16 mouse cellular contexts compared by ENCODE assay signal in the genomic region with DNA sequence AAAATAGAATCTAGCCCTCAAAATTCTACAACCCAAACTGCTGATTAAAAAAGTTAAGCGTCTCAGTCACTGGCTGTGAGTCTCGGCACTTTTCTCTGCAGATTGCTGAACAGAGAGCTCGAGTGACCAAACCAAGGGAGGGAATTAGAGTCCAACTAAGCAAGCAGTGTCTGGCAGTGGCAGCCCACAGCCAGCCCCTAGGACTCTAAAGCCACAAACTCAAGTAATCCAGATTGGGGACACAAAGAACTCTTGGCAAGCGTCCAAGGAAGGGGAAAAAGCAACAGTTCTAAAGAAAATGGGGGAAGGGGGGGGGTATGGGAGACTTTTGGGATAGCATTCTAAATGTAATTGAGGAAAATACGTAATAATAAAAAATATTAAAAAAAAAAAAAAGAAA. TPM values are rescaled to one million over a fixed set of nuclear protein-coding genes. Genes with fewer than 3 reads are reported as not detected.
A peak's percentile ranks its signal among the peaks of the same experiment; 100 is the strongest.
DNase-seq lines count a peak whose midpoint lies in the region; ATAC-seq and TF ChIP-seq lines count a peak whose summit lies in the region.
"Had no signal": no experiment of that assay in that cellular context is flagged by ENCODE, and none has a peak within 500 bp of the region (broad histone marks: within the 10 kb centered on the region; RNA-seq: fewer than 3 reads in every experiment).

No protein-coding gene starts in this region.

- ATAC-seq in heart, embryonic 14.5 days (ENCODE audit: insufficient number of reproducible peaks, insufficient read depth, low FRiP score, low read depth) = no peak
- ATAC-seq in midbrain, embryonic 12.5 days (ENCODE audit: low FRiP score, low read depth) = 0 out of 2 replicates have a peak, but pooled peaks have one; percentile 47
- no peak for ATAC-seq in forebrain, postnatal 0 days
- ATAC-seq in midbrain, postnatal 0 days (ENCODE audit: low FRiP score) = no peak
- ATAC-seq: CD4-positive, CD25-positive, alpha-beta regulatory T cell, adult 4 months; inflammation-experienced regulatory T-cells, adult 6 months; liver, embryonic 12.5 days had no signal

- no peaks in the 10 kb centered on the region for H3K9me3 ChIP-seq in heart, embryonic 14.5 days (ENCODE audit: control insufficient read depth, low read length)
- no peaks in the 10 kb centered on the region for H3K9me3 ChIP-seq in midbrain, embryonic 12.5 days
- H3K9me3 ChIP-seq in midbrain, embryonic 10.5 days (replicated peaks) = no peaks in the 10 kb centered on the region
- no peaks in the 10 kb centered on the region for H3K9me3 ChIP-seq in forebrain, postnatal 0 days (ENCODE audit: low read length)
- no peaks in the 10 kb centered on the region for H3K9me3 ChIP-seq in midbrain, postnatal 0 days (ENCODE audit: low read length)
- H3K9me3 ChIP-seq: liver, embryonic 12.5 days; megakaryocyte, embryonic 14.5 days had no signal

- peaks cover 23 to 60% of the 10 kb centered on the region in 2 experiments for H3K4me1 ChIP-seq in heart, embryonic 14.5 days (ENCODE audit: control insufficient read depth in 2 of 2, insufficient read depth in 2 of 2, low read length in 2 of 2)
- no peaks in the 10 kb centered on the region; the same call in 1 of the 2 replicates for H3K4me1 ChIP-seq in midbrain, embryonic 12.5 days
- no peaks in the 10 kb centered on the region for H3K4me1 ChIP-seq in midbrain, embryonic 10.5 days
- H3K4me1 ChIP-seq in forebrain, postnatal 0 days (ENCODE audit: insufficient read depth) = no peaks in the 10 kb centered on the region
- H3K4me1 ChIP-seq in midbrain, postnatal 0 days (ENCODE audit: insufficient read depth, low read length) = no peaks in the 10 kb centered on the region
- H3K4me1 ChIP-seq: liver, embryonic 12.5 days; megakaryocyte, embryonic 14.5 days had no signal

- DNase-seq in heart, adult 11 months = no peak
- DNase-seq in midbrain, embryonic 10.5 days (ENCODE audit: low spot score) = no peak
- DNase-seq in forebrain, postnatal 0 days = peak; percentile 38
- peak; percentile 64 for DNase-seq in midbrain, postnatal 0 days (ENCODE audit: low spot score)
- DNase-seq in urinary bladder, adult 2 months (ENCODE audit: low spot score) = no peak
- DNase-seq: adrenal gland, postnatal 10 days; cerebellum, adult 2 months; layer of hippocampus, postnatal 36 days; thymus, adult 2 months had no signal

- TF ChIP-seq CTCF in forebrain, postnatal 0 days (IDR thresholded peaks at IDR 0.05; ENCODE audit: low read depth) = no peak
- TF ChIP-seq CTCF in midbrain, postnatal 0 days (IDR thresholded peaks at IDR 0.05) = no peak

- no peak overlapping the region for H3K9ac ChIP-seq in heart, embryonic 14.5 days (ENCODE audit: low read length)
- H3K9ac ChIP-seq in midbrain, embryonic 12.5 days (replicated peaks) = no peak overlapping the region
- no peak overlapping the region for H3K9ac ChIP-seq in forebrain, postnatal 0 days
- no peak overlapping the region for H3K9ac ChIP-seq in midbrain, postnatal 0 days (replicated peaks; ENCODE audit: low read length, poor library complexity, severe bottlenecking)
- H3K9ac ChIP-seq: liver, embryonic 12.5 days had no signal

- H3K27me3 ChIP-seq in heart, embryonic 14.5 days (ENCODE audit: control insufficient read depth, insufficient read depth, low read length) = no peaks in the 10 kb centered on the region
- no peaks in the 10 kb centered on the region for H3K27me3 ChIP-seq in midbrain, embryonic 12.5 days
- H3K27me3 ChIP-seq in midbrain, embryonic 10.5 days (ENCODE audit: low read depth, poor library complexity, severe bottlenecking) = no peaks in the 10 kb centered on the region
- no peaks in the 10 kb centered on the region for H3K27me3 ChIP-seq in forebrain, postnatal 0 days (ENCODE audit: insufficient read depth, low read length)
- no peaks in the 10 kb centered on the region for H3K27me3 ChIP-seq in midbrain, postnatal 0 days (ENCODE audit: insufficient read depth, low read length)

- H3K36me3 ChIP-seq in heart, embryonic 14.5 days (ENCODE audit: control insufficient read depth, insufficient read depth, low read length) = peaks cover 35% of the 10 kb centered on the region
- H3K36me3 ChIP-seq in midbrain, embryonic 12.5 days = peaks cover 17% of the 10 kb centered on the region; the same call in 1 of the 2 replicates
- peaks cover 95% of the 10 kb centered on the region for H3K36me3 ChIP-seq in midbrain, embryonic 10.5 days
- H3K36me3 ChIP-seq in forebrain, postnatal 0 days (ENCODE audit: insufficient read depth) = no peaks in the 10 kb centered on the region
- H3K36me3 ChIP-seq in midbrain, postnatal 0 days (ENCODE audit: insufficient read depth, low read length) = no peaks in the 10 kb centered on the region
- H3K36me3 ChIP-seq: liver, embryonic 12.5 days had no signal

- H3K4me3 ChIP-seq in heart, embryonic 14.5 days (ENCODE audit: control insufficient read depth in 1 of 2, insufficient read depth in 1 of 2, low read depth in 1 of 2, low read length in 2 of 2) = no peak overlapping the region
- H3K4me3 ChIP-seq in midbrain, embryonic 12.5 days = no peak overlapping the region
- no peak overlapping the region for H3K4me3 ChIP-seq in midbrain, embryonic 10.5 days
- H3K4me3 ChIP-seq in forebrain, postnatal 0 days (ENCODE audit: low read depth, low read length) = no peak overlapping the region
- no peak overlapping the region for H3K4me3 ChIP-seq in midbrain, postnatal 0 days (ENCODE audit: low read depth, low read length)
- H3K4me3 ChIP-seq: liver, embryonic 12.5 days; megakaryocyte, embryonic 14.5 days had no signal

- H3K27ac ChIP-seq in heart, embryonic 14.5 days (replicated peaks in 1 of 2; ENCODE audit: control insufficient read depth in 1 of 2, insufficient read depth in 1 of 2, low read depth in 2 of 2, low read length in 2 of 2) = peak overlapping the region in 1 of 2 experiments; percentile 55; a peak in 2 of 4 replicates
- H3K27ac ChIP-seq in midbrain, embryonic 12.5 days (replicated peaks) = no peak overlapping the region
- H3K27ac ChIP-seq in midbrain, embryonic 10.5 days (replicated peaks) = no peak overlapping the region
- no peak overlapping the region for H3K27ac ChIP-seq in forebrain, postnatal 0 days (ENCODE audit: low read depth, low read length)
- no peak overlapping the region for H3K27ac ChIP-seq in midbrain, postnatal 0 days (ENCODE audit: low read depth, low read length)
- H3K27ac ChIP-seq: liver, embryonic 12.5 days had no signal

- peak overlapping the region; percentile 19; the same call in 1 of the 2 replicates for H3K4me2 ChIP-seq in heart, embryonic 14.5 days (ENCODE audit: low read length)
- no peak overlapping the region for H3K4me2 ChIP-seq in midbrain, embryonic 12.5 days (replicated peaks)
- H3K4me2 ChIP-seq in forebrain, postnatal 0 days (ENCODE audit: low read depth) = no peak overlapping the region
- no peak overlapping the region for H3K4me2 ChIP-seq in midbrain, postnatal 0 days (ENCODE audit: low read depth, low read length, poor library complexity, severe bottlenecking)
- H3K4me2 ChIP-seq: liver, embryonic 12.5 days had no signal

- 35% methylated on average over 5 of the region's 5 CpGs for WGBS in heart, embryonic 14.5 days
- WGBS in midbrain, embryonic 12.5 days = 81% methylated on average over 5 of the region's 5 CpGs
- 88% methylated on average over 5 of the region's 5 CpGs for WGBS in midbrain, embryonic 10.5 days
- WGBS in forebrain, postnatal 0 days = 29% methylated on average over 5 of the region's 5 CpGs
- WGBS in midbrain, postnatal 0 days = 51% methylated on average over 5 of the region's 5 CpGs

RNA-seq across cellular contexts. Expression of gene Yap1, which starts 10.1 kb away (rescaled TPM):
- polyA plus RNA-seq in heart, embryonic 14.5 days (2014; fragmentation: Nextera tagmentation; extraction: Ambion mirVana) = 22.0 and 24.3 TPM in 2 replicates
- polyA plus RNA-seq in midbrain, embryonic 12.5 days (2016; fragmentation: Nextera tagmentation; extraction: Ambion mirVana) = 31.0 and 32.0 TPM in 2 replicates
- polyA plus RNA-seq in midbrain, embryonic 10.5 days (2016; fragmentation: Nextera tagmentation; extraction: Ambion mirVana) = 25.4 and 31.3 TPM in 2 replicates
- 10.7 and 14.5 TPM in 2 replicates for total RNA-seq in forebrain, postnatal 0 days (2014; rRNA removed)
- 4.0 and 4.7 TPM in 2 replicates for polyA plus RNA-seq in forebrain, postnatal 0 days (2015; fragmentation: Nextera tagmentation; extraction: Ambion mirVana)
- total RNA-seq in midbrain, postnatal 0 days (2014; rRNA removed) = 12.5 and 15.8 TPM in 2 replicates
- polyA plus RNA-seq in midbrain, postnatal 0 days (2015; fragmentation: Nextera tagmentation; extraction: Ambion mirVana) = 3.1 and 4.1 TPM in 2 replicates
- 47.6 and 77.0 TPM in 2 replicates for polyA plus RNA-seq in urinary bladder, adult 2 months (2012; rRNA removed)
- total RNA-seq: MEL had no signal
- polyA plus RNA-seq: CD4-positive, CD25-positive, alpha-beta regulatory T cell, adult 4 months; inflammation-experienced regulatory T-cells, adult 6 months had no signal

RNA-seq across cellular contexts. Expression of gene Cfap300, which starts 48.3 kb away (rescaled TPM):
- 7.0 and 7.6 TPM in 2 replicates for polyA plus RNA-seq in heart, embryonic 14.5 days (2014; fragmentation: Nextera tagmentation; extraction: Ambion mirVana)
- polyA plus RNA-seq in midbrain, embryonic 12.5 days (2016; fragmentation: Nextera tagmentation; extraction: Ambion mirVana) = 16.0 and 17.2 TPM in 2 replicates
- polyA plus RNA-seq in midbrain, embryonic 10.5 days (2016; fragmentation: Nextera tagmentation; extraction: Ambion mirVana) = 18.4 and 19.4 TPM in 2 replicates
- 15.9 and 17.6 TPM in 2 replicates for total RNA-seq in forebrain, postnatal 0 days (2014; rRNA removed)
- polyA plus RNA-seq in forebrain, postnatal 0 days (2015; fragmentation: Nextera tagmentation; extraction: Ambion mirVana) = 11.0 and 12.6 TPM in 2 replicates
- 12.1 and 20.1 TPM in 2 replicates for total RNA-seq in midbrain, postnatal 0 days (2014; rRNA removed)
- polyA plus RNA-seq in midbrain, postnatal 0 days (2015; fragmentation: Nextera tagmentation; extraction: Ambion mirVana) = 9.9 and 11.9 TPM in 2 replicates
- polyA plus RNA-seq in urinary bladder, adult 2 months (2012; rRNA removed) = 3.0 and 3.7 TPM in 2 replicates
- total RNA-seq: MEL had no signal

Comparison
In these comparisons a context has a peak if more than half of its experiments do, and no peak if none do; other contexts are left out.
1. DNase-seq: peak in forebrain, postnatal 0 days (single experiment) and midbrain, postnatal 0 days (single experiment); none in heart, adult 11 months (single experiment), midbrain, embryonic 10.5 days (single experiment) and urinary bladder, adult 2 months (single experiment).